Mouse (Mus musculus) limb, embryonic 11.5 days (tissue): ENCODE results near the gene Gstt2. TPM values are rescaled to one million over a fixed set of nuclear protein-coding genes. Genes with fewer than 3 reads are reported as not detected.
A peak's percentile ranks its signal among the peaks of the same experiment; 100 is the strongest.

Experiments
- ATAC-seq: fragments of 200-750 bp; cut with Nextera tagmentation; 2 replicates; pipeline ENCODE4 v1.8.0; 2017; ENCODE audit warnings: low read depth; ENCODE audit not compliant: insufficient number of reproducible peaks, low FRiP score, low TSS enrichment
- DNase-seq: peaks from one replicate; pipeline ENCODE4 v3.0.0-alpha.2; 2015; ENCODE audit warnings: low spot score
- H3K27ac ChIP-seq: fragments of 300-500 bp; sonication (generic); replicated peaks from 2 replicates; pipeline ENCODE4 v1.5.1; 2014; ENCODE audit warnings: low read depth, mild to moderate bottlenecking, low read length
- H3K27me3 ChIP-seq: fragments of 300-500 bp; sonication (generic); 2 replicates; pipeline ENCODE4 v1.6.1; 2014; ENCODE audit warnings: mild to moderate bottlenecking, low read length, mixed read lengths; ENCODE audit not compliant: control insufficient read depth, insufficient read depth
- H3K36me3 ChIP-seq: fragments of 300-500 bp; sonication (generic); 2 replicates; pipeline ENCODE4 v1.6.1; 2014; ENCODE audit warnings: mild to moderate bottlenecking, low read length, moderate library complexity, mixed read lengths; ENCODE audit not compliant: control insufficient read depth, insufficient read depth
- H3K4me1 ChIP-seq: fragments of 300-500 bp; sonication (generic); 2 replicates; pipeline ENCODE4 v1.6.1; 2014; ENCODE audit warnings: low read length, mixed read lengths; ENCODE audit not compliant: control insufficient read depth, insufficient read depth
- H3K4me2 ChIP-seq: fragments of 300-500 bp; sonication (generic); 2 replicates; pipeline ENCODE4 v1.6.1; 2014; ENCODE audit warnings: low read depth, mild to moderate bottlenecking, moderate library complexity; ENCODE audit not compliant: severe bottlenecking
- H3K4me3 ChIP-seq: fragments of 300-500 bp; sonication (generic); 2 replicates; pipeline ENCODE4 v1.5.1; 2014; ENCODE audit warnings: low read depth, low read length
- H3K9ac ChIP-seq: fragments of 300-500 bp; sonication (generic); 2 replicates; pipeline ENCODE4 v1.6.1; 2014; ENCODE audit warnings: mild to moderate bottlenecking, low read length
- H3K9me3 ChIP-seq: fragments of 300-500 bp; sonication (generic); 2 replicates; pipeline ENCODE4 v1.6.1; 2016; ENCODE audit warnings: low read length; ENCODE audit not compliant: control insufficient read depth
- WGBS: fragments of 180-500 bp; shearing (Covaris S2); extraction: QIAGEN DNeasy Blood & Tissue Kit; methylation state at CpG from one replicate; pipeline ENCODE4 v1.1.7; 2014; 5-methylcytosine and 5-hydroxymethylcytosine counted together
- polyA plus RNA-seq: library from polyadenylated mRNA; unstranded; fragments of >200 nt; fragmentation: Nextera tagmentation; extraction: Ambion mirVana; gene quantifications from 2 replicates; pipeline ENCODE4 v1.2.1, GENCODE M21; 2014

The Gstt2 gene
- polyA plus RNA-seq, 1 experiment from 2014 or later, result 9.5 TPM

- peaks cover 3% of the 10 kb centered on the region; the same call in 1 of the 2 replicates for H3K27me3 ChIP-seq
- H3K4me1 ChIP-seq, result peaks cover 3% of the 10 kb centered on the region; the same call in 1 of the 2 replicates
- WGBS, result 2% methylated on average over 18 of the region's 18 CpGs
- ATAC-seq (peak; percentile 41; the same call in 1 of the 2 replicates), DNase-seq (peak; percentile 52)
- H3K9me3 ChIP-seq, result no peaks in the 10 kb centered on the region
- peak within 1 kb of the TSS; percentile 38 for H3K4me3 ChIP-seq
- peak within 1 kb of the TSS; percentile 35; the same call in 1 of the 2 replicates for H3K9ac ChIP-seq
- no peaks in the 10 kb centered on the region for H3K36me3 ChIP-seq
- H3K27ac ChIP-seq, result no peak within 1 kb of the TSS
- peak within 1 kb of the TSS; percentile 69 for H3K4me2 ChIP-seq
These were observed 39.0 kb downstream of the Gstt2 start, which contains the start of gene Gstt1 for GRCm38 (mm10) chr10:75798176-75798696. Gene Gstt1 (minus strand): TSS chr10:75798584.

GRCm38 (mm10) chr10:75797619-75798175, 39.5 kb downstream of the Gstt2 start:
- H3K4me2 ChIP-seq, result peak overlapping the region; percentile 69
- DNase-seq, result peak; percentile 37
- H3K9ac ChIP-seq, result peak overlapping the region; percentile 35; the same call in 1 of the 2 replicates
- WGBS, result under 1% methylated on average over 12 of the region's 12 CpGs
- H3K9me3 ChIP-seq, result no peaks in the 10 kb centered on the region
- 0 out of 2 replicates have a peak, but pooled peaks have one; percentile 32 for ATAC-seq
- no peaks in the 10 kb centered on the region for H3K36me3 ChIP-seq
- peaks cover 3% of the 10 kb centered on the region; the same call in 1 of the 2 replicates for H3K4me1 ChIP-seq
- H3K27me3 ChIP-seq, result peaks cover 3% of the 10 kb centered on the region; the same call in 1 of the 2 replicates
- no peak overlapping the region for H3K27ac ChIP-seq
- peak overlapping the region; percentile 38 for H3K4me3 ChIP-seq

- no peak overlapping the region for H3K9ac ChIP-seq
These were observed 40.3 kb downstream of the Gstt2 start for GRCm38 (mm10) chr10:75796731-75797516.

GRCm38 (mm10) chr10:75794880-75795279, 42.3 kb downstream of the Gstt2 start:
- H3K4me2 ChIP-seq, result no peak overlapping the region
- no peak overlapping the region for H3K27ac ChIP-seq
- no peaks in the 10 kb centered on the region for H3K36me3 ChIP-seq
- H3K9ac ChIP-seq, result no peak overlapping the region
- H3K4me3 ChIP-seq, result no peak overlapping the region
- peak; percentile 34 for DNase-seq
- H3K27me3 ChIP-seq, result peaks cover 3% of the 10 kb centered on the region; the same call in 1 of the 2 replicates
- peaks cover 3% of the 10 kb centered on the region; the same call in 1 of the 2 replicates for H3K4me1 ChIP-seq
- H3K9me3 ChIP-seq, result no peaks in the 10 kb centered on the region
- WGBS, result 41% methylated on average over 3 of the region's 3 CpGs
- no peak for ATAC-seq

More at GRCm38 (mm10) chr10:75796731-75797516, 40.3 kb downstream of the Gstt2 start:
- 40% methylated on average over 11 of the region's 11 CpGs for WGBS
- no peak for ATAC-seq
- Histone ChIP-seq H3K9me3 (no peaks in the 10 kb centered on the region), H3K36me3 (no peaks in the 10 kb centered on the region), H3K4me3 (peak overlapping the region; percentile 38), H3K4me2 (peak overlapping the region; percentile 69), H3K27me3 (peaks cover 3% of the 10 kb centered on the region; the same call in 1 of the 2 replicates), H3K27ac (no peak overlapping the region), H3K4me1 (peaks cover 3% of the 10 kb centered on the region; the same call in 1 of the 2 replicates)
- DNase-seq, result no peak

- DNase-seq (peak; percentile 24), ATAC-seq (no peak)
- Histone ChIP-seq H3K4me3 (no peak overlapping the region), H3K36me3 (no peaks in the 10 kb centered on the region), H3K27me3 (no peaks in the 10 kb centered on the region), H3K27ac (no peak overlapping the region), H3K9me3 (no peaks in the 10 kb centered on the region), H3K4me2 (no peak overlapping the region), H3K9ac (0 out of 2 replicates have a peak overlapping the region, but pooled peaks have one; percentile 27), H3K4me1 (no peaks in the 10 kb centered on the region)
- 22% methylated on average over 7 of the region's 7 CpGs for WGBS
These were observed 46.5 kb downstream of the Gstt2 start for GRCm38 (mm10) chr10:75790773-75791172.

GRCm38 (mm10) chr10:75789841-75790240, 47.4 kb downstream of the Gstt2 start:
- Histone ChIP-seq H3K9me3 (no peaks in the 10 kb centered on the region), H3K4me3 (no peak overlapping the region), H3K27ac (no peak overlapping the region), H3K9ac (no peak overlapping the region), H3K4me1 (no peaks in the 10 kb centered on the region), H3K27me3 (no peaks in the 10 kb centered on the region), H3K36me3 (no peaks in the 10 kb centered on the region), H3K4me2 (no peak overlapping the region)
- WGBS, result 88% methylated on average over 5 of the region's 5 CpGs
- DNase-seq (no peak), ATAC-seq (no peak)

- no peak overlapping the region for H3K4me3 ChIP-seq
- no peaks in the 10 kb centered on the region for H3K4me1 ChIP-seq
- H3K9me3 ChIP-seq, result no peaks in the 10 kb centered on the region
- no peak overlapping the region for H3K27ac ChIP-seq
- DNase-seq, result no peak
- 76% methylated on average over 6 of the region's 6 CpGs for WGBS
- no peaks in the 10 kb centered on the region for H3K27me3 ChIP-seq
- ATAC-seq, result no peak
- no peak overlapping the region for H3K9ac ChIP-seq
- H3K4me2 ChIP-seq, result no peak overlapping the region
- no peaks in the 10 kb centered on the region for H3K36me3 ChIP-seq
These were observed 48.0 kb downstream of the Gstt2 start for GRCm38 (mm10) chr10:75789081-75789735.

- no peaks in the 10 kb centered on the region for H3K9me3 ChIP-seq
- no peak overlapping the region for H3K27ac ChIP-seq
- H3K36me3 ChIP-seq, result no peaks in the 10 kb centered on the region
- no peak overlapping the region for H3K9ac ChIP-seq
- no peaks in the 10 kb centered on the region for H3K27me3 ChIP-seq
- WGBS, result 91% methylated on average over 8 of the region's 8 CpGs
- no peaks in the 10 kb centered on the region for H3K4me1 ChIP-seq
- no peak overlapping the region for H3K4me2 ChIP-seq
- H3K4me3 ChIP-seq, result no peak overlapping the region
- DNase-seq (no peak), ATAC-seq (no peak)
These were observed 48.9 kb downstream of the Gstt2 start for GRCm38 (mm10) chr10:75788277-75788676.
